Mouse (Mus musculus) myocyte (in vitro differentiated cells): ENCODE data around the gene Rai1. TPM values are rescaled to one million over a fixed set of nuclear protein-coding genes. Genes with fewer than 3 reads are reported as not detected.

Experiments
- H3K27me3 ChIP-seq: one replicate; pipeline ENCODE4 v1.6.1; 2011; ENCODE audit not compliant: control insufficient read depth, insufficient read depth, insufficient read length
- H3K36me3 ChIP-seq: one replicate; pipeline ENCODE4 v1.6.1; 2011; ENCODE audit not compliant: control insufficient read depth, insufficient read depth
- H3K4me2 ChIP-seq: one replicate; pipeline ENCODE4 v1.6.1; 2011; ENCODE audit warnings: low read depth, control low read depth
- H3K4me3 ChIP-seq: one replicate; pipeline ENCODE4 v1.5.1; 2011; ENCODE audit warnings: mild to moderate bottlenecking, control low read depth, moderate library complexity
- H3K79me2 ChIP-seq: one replicate; pipeline ENCODE4 v1.6.1; 2011; ENCODE audit not compliant: control insufficient read depth, insufficient read depth
- H3ac ChIP-seq: one replicate; pipeline ENCODE4 v1.6.1; 2011; ENCODE audit not compliant: control insufficient read depth, insufficient read length
- CEBPB ChIP-seq: IDR thresholded peaks from 2 replicates; pipeline ENCODE4 v1.6.1; 2011; ENCODE audit warnings: mild to moderate bottlenecking, moderate library complexity; ENCODE audit not compliant: poor library complexity, insufficient read depth, severe bottlenecking
- E2F4 ChIP-seq: IDR thresholded peaks from one replicate; pipeline ENCODE4 v1.6.1; 2011; ENCODE audit warnings: mild to moderate bottlenecking, control low read depth, moderate library complexity; ENCODE audit not compliant: insufficient read depth
- MAX ChIP-seq: IDR thresholded peaks from one replicate; pipeline ENCODE4 v1.6.1; 2011; ENCODE audit warnings: low read depth, mild to moderate bottlenecking, control low read depth
- MYOD1 ChIP-seq, 3 experiments: IDR thresholded peaks; one replicate each; pipeline ENCODE4 v1.6.1; 2011; ENCODE audit warnings: control low read depth in 2 of 3, low read depth in 2 of 3, mild to moderate bottlenecking in 2 of 3, moderate library complexity in 1 of 3; ENCODE audit not compliant: insufficient read length in 2 of 3, control insufficient read depth in 1 of 3
- MYOG ChIP-seq, 3 experiments: IDR thresholded peaks; one replicate each; pipeline ENCODE4 v1.6.1; 2011; ENCODE audit warnings: control low read depth in 2 of 3, low read depth in 2 of 3, mild to moderate bottlenecking in 2 of 3; ENCODE audit not compliant: insufficient read length in 2 of 3, control insufficient read depth in 1 of 3, insufficient read depth in 1 of 3
- POLR2A ChIP-seq: IDR thresholded peaks from one replicate; pipeline ENCODE4 v1.6.1; 2011; ENCODE audit warnings: low read depth, mild to moderate bottlenecking, control low read depth, moderate library complexity; ENCODE audit not compliant: insufficient read length
- POLR2AphosphoS2 ChIP-seq: IDR thresholded peaks from one replicate; pipeline ENCODE4 v1.6.1; 2011; ENCODE audit warnings: low read depth, control low read depth; ENCODE audit not compliant: insufficient read length
- REST ChIP-seq: IDR thresholded peaks from one replicate; pipeline ENCODE4 v1.6.1; 2011; ENCODE audit warnings: mild to moderate bottlenecking, control low read depth, moderate library complexity; ENCODE audit not compliant: insufficient read depth, insufficient read length
- SRF ChIP-seq: IDR thresholded peaks from one replicate; pipeline ENCODE4 v1.6.1; 2011; ENCODE audit warnings: low read depth; ENCODE audit not compliant: control insufficient read depth, insufficient read length
- TCF12 ChIP-seq: IDR thresholded peaks from one replicate; pipeline ENCODE4 v1.6.1; 2011; ENCODE audit warnings: mild to moderate bottlenecking, control low read depth; ENCODE audit not compliant: poor library complexity, insufficient read depth, severe bottlenecking
- TCF3 ChIP-seq: IDR thresholded peaks from one replicate; pipeline ENCODE4 v1.6.1; 2011; ENCODE audit warnings: low read depth, control low read depth; ENCODE audit not compliant: insufficient read length
- USF1 ChIP-seq: IDR thresholded peaks from one replicate; pipeline ENCODE4 v1.6.1; 2011; ENCODE audit warnings: low read depth, mild to moderate bottlenecking, control low read depth, moderate library complexity
- polyA plus RNA-seq: library from polyadenylated mRNA; unstranded; fragments of >200 nt; fragmentation: generic; extraction: Trizol; gene quantifications from one replicate; pipeline ENCODE4 v1.2.1, GENCODE M21; 2012; ENCODE audit warnings: missing spikeins

The Rai1 gene
- polyA plus RNA-seq, 1 experiment, result 26.0 TPM

DNA sequence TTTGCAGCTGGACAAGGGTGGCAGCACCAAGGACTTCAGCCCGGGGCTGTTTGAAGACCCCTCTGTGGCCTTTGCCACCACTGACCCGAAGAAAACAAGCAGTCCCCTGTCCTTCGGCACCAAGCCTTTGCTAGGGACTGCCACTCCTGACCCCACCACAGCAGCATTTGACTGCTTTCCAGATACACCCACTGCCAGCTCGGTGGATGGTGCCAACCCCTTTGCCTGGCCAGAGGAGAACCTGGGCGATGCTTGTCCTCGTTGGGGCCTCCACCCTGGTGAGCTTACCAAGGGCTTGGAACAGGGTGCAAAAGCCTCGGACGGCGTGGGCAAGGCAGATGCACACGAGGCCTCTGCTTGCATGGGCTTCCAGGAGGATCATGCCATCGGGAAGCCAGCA, 82.3 kb downstream of the Rai1 start:
- Histone ChIP-seq H3K4me2 (no peak overlapping the region), H3K4me3 (no peak overlapping the region), H3K36me3 (no peaks in the 10 kb centered on the region), H3K27me3 (no peaks in the 10 kb centered on the region), H3K79me2 (no peaks in the 10 kb centered on the region), H3ac (no peak overlapping the region)
- no peak for TF ChIP-seq REST
- TF ChIP-seq MYOD1 (IDR thresholded peaks at IDR 0.05; ENCODE audit: control insufficient read depth in 1 of 3, insufficient read length in 2 of 3, low read depth in 2 of 3), result no peak
- no peak for TF ChIP-seq TCF3
- TF ChIP-seq POLR2AphosphoS2, result no peak
- TF ChIP-seq TCF12, result no peak
- TF ChIP-seq MAX, result no peak

DNA sequence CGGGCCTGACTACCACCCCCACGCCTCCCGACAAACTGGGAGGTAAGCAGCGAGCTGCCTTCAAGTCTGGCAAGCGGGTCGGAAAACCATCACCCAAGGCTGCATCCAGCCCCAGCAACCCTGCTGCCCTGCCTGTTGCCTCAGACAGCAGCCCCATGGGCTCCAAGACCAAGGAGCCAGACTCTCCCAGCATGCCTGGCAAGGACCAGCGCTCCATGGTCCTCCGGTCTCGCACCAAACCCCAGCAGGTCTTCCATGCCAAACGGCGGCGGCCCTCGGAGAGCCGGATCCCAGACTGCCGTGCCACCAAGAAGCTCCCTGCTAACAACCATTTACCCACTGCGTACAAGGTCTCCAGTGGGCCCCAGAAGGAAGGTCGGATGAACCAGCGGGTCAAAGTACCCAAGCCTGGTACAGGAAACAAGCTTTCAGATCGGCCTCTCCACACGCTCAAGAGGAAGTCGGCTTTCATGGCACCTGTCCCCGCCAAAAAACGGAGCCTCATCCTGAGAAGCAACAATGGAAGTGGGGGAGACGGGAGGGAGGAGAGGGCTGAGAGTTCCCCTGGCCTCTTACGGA, 83.6 kb downstream of the Rai1 start:
- Histone ChIP-seq H3K4me3 (no peak overlapping the region), H3K36me3 (no peaks in the 10 kb centered on the region), H3K27me3 (no peaks in the 10 kb centered on the region), H3ac (no peak overlapping the region), H3K4me2 (no peak overlapping the region), H3K79me2 (no peaks in the 10 kb centered on the region)
- TF ChIP-seq MAX (no peak), MYOD1 (IDR thresholded peaks at IDR 0.05; ENCODE audit: control insufficient read depth in 1 of 3, insufficient read length in 2 of 3, low read depth in 2 of 3) (no peak), POLR2AphosphoS2 (no peak), SRF (no peak), CEBPB (no peak), E2F4 (no peak), REST (no peak), USF1 (no peak), POLR2A (no peak), MYOG (IDR thresholded peaks at IDR 0.05; ENCODE audit: control insufficient read depth in 1 of 3, insufficient read depth in 1 of 3, insufficient read length in 2 of 3, low read depth in 2 of 3) (no peak), TCF12 (no peak), TCF3 (no peak)

DNA sequence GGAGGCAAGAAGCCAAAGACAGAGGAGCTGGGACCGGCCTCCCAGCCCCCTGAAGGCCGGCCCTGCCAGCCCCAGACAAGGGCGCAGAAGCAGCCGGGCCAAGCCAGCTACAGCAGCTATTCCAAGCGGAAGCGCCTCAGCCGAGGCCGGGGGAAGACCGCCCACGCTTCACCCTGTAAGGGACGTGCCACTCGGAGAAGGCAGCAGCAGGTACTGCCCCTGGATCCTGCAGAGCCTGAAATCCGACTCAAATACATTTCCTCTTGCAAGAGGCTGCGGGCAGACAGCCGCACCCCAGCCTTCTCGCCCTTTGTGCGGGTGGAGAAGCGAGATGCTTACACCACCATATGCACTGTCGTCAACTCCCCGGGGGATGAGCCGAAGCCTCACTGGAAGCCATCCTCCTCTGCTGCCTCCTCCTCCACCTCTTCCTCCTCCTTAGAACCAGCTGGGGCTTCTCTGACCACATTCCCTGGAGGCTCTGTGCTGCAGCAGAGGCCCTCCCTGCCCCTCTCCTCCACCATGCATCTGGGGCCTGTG, 84.8 kb downstream of the Rai1 start:
- Histone ChIP-seq H3K4me2 (no peak overlapping the region), H3K36me3 (no peaks in the 10 kb centered on the region), H3K27me3 (no peaks in the 10 kb centered on the region), H3K4me3 (no peak overlapping the region), H3K79me2 (no peaks in the 10 kb centered on the region), H3ac (no peak overlapping the region)
- TF ChIP-seq SRF, result no peak
- no peak for TF ChIP-seq TCF3
- TF ChIP-seq POLR2A, result no peak
- no peak for TF ChIP-seq POLR2AphosphoS2
- TF ChIP-seq REST, result no peak
- TF ChIP-seq MYOD1 (IDR thresholded peaks at IDR 0.05; ENCODE audit: control insufficient read depth in 1 of 3, insufficient read length in 2 of 3, low read depth in 2 of 3), result no peak
- TF ChIP-seq E2F4, result no peak
- TF ChIP-seq CEBPB, result no peak
- TF ChIP-seq USF1, result no peak
- TF ChIP-seq MAX, result no peak
- TF ChIP-seq TCF12, result no peak
- TF ChIP-seq MYOG (IDR thresholded peaks at IDR 0.05; ENCODE audit: control insufficient read depth in 1 of 3, insufficient read depth in 1 of 3, insufficient read length in 2 of 3, low read depth in 2 of 3), result no peak

DNA sequence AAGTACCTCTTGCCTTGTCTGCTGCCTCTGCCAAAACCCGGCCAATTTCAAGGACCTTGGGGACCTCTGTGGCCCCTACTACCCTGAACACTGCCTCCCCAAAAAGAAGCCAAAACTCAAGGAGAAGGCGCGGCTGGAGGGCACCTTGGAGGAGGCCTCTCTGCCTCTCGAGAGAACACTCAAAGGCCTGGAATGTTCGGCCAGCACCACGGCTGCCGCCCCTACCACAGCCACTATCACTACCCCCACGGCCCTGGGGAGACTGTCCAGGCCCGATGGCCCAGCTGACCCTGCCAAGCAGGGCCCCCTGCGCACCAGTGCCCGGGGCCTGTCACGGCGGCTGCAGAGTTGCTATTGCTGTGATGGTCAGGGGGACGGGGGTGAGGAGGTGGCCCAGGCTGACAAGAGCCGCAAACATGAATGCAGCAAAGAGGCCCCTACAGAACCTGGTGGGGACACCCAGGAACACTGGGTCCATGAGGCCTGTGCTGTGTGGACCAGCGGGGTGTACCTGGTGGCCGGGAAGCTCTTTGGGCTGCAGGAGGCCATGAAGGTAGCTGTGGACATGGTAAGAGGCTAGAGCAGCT, 85.3 kb downstream of the Rai1 start:
- no peak overlapping the region for H3K4me2 ChIP-seq
- no peak for TF ChIP-seq CEBPB
- no peaks in the 10 kb centered on the region for H3K27me3 ChIP-seq
- H3K4me3 ChIP-seq, result no peak overlapping the region
- H3K79me2 ChIP-seq, result no peaks in the 10 kb centered on the region
- no peaks in the 10 kb centered on the region for H3K36me3 ChIP-seq
- H3ac ChIP-seq, result no peak overlapping the region

DNA sequence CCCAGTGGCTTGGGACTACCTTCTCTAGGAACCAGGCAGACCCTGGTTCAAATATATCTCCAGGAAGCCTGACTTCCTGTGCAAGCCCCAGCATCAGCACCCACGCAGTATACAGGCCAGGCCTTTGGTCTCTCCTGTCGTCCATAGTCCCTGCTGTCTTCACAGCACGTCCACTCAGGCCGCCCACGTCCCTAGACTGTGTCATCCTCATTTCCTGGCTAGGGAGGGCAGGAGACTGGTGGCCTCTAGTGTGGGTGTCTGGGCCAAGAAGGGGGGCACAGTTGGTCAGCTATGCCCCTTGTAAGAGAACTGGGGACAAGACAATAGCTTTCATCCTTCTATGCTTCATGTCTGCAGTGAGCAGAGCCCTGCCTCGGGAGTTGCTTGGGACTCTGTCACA, 87.7 kb downstream of the Rai1 start:
- no peak overlapping the region for H3K4me2 ChIP-seq
- no peaks in the 10 kb centered on the region for H3K79me2 ChIP-seq
- H3K4me3 ChIP-seq, result no peak overlapping the region
- no peaks in the 10 kb centered on the region for H3K27me3 ChIP-seq
- no peak for TF ChIP-seq TCF12
- TF ChIP-seq POLR2AphosphoS2, result peak; percentile 72
- no peak overlapping the region for H3ac ChIP-seq
- no peaks in the 10 kb centered on the region for H3K36me3 ChIP-seq
